Comparison of ENCODE assay signal across 9 mouse cellular contexts in genomic region chr6:8935705-8936104, GRCm38 (mm10). TPM values are rescaled to one million over a fixed set of nuclear protein-coding genes. Genes with fewer than 3 reads are reported as not detected.
A peak's percentile ranks its signal among the peaks of the same experiment; 100 is the strongest.
DNase-seq lines count a peak whose midpoint lies in the region; ATAC-seq and TF ChIP-seq lines count a peak whose summit lies in the region.
"Had no signal": no experiment of that assay in that cellular context is flagged by ENCODE, and none has a peak within 500 bp of the region (broad histone marks: within the 10 kb centered on the region; RNA-seq: fewer than 3 reads in every experiment).

No protein-coding gene starts in this region.

- TF ChIP-seq CTCF in heart, adult 2 months (IDR thresholded peaks at IDR 0.05): peak; percentile 86
- peak; percentile 39 to 81 for TF ChIP-seq CTCF in CH12.LX (conservative IDR thresholded peaks at IDR 0.05 in 1 of 2, IDR thresholded peaks at IDR 0.05 in 1 of 2; ENCODE audit: low read depth in 2 of 2, low read length in 2 of 2)

- no peak overlapping the region for H3K9ac ChIP-seq in heart, adult 2 months (ENCODE audit: low read depth, low read length)
- H3K9ac ChIP-seq in CH12.LX (ENCODE audit: insufficient read depth, low read depth): no peak overlapping the region
- H3K9ac ChIP-seq in midbrain, embryonic 14.5 days (replicated peaks; ENCODE audit: low read length): no peak overlapping the region

- H3K36me3 ChIP-seq in heart, adult 2 months (ENCODE audit: control insufficient read depth, insufficient read depth, low read length): no peaks in the 10 kb centered on the region
- H3K36me3 ChIP-seq in CH12.LX (replicated peaks in 1 of 2; ENCODE audit: control insufficient read depth in 1 of 2, insufficient read depth in 1 of 2, low read length in 1 of 2): no peaks in the 10 kb centered on the region
- H3K36me3 ChIP-seq in midbrain, embryonic 14.5 days (ENCODE audit: control insufficient read depth, insufficient read depth, low read length): no peaks in the 10 kb centered on the region

- intact Hi-C loops in heart, adult 2 months (cut with DNase I): loop anchor here (10.0 kb wide), 1 partner anchor 299 kb away; no protein-coding TSS in a partner anchor

- H3K9me3 ChIP-seq in CH12.LX (replicated peaks; ENCODE audit: low read length): no peaks in the 10 kb centered on the region
- no peaks in the 10 kb centered on the region for H3K9me3 ChIP-seq in midbrain, embryonic 14.5 days (ENCODE audit: control insufficient read depth, low read length)

- H3K4me2 ChIP-seq in CH12.LX (ENCODE audit: insufficient read depth, low read depth, poor library complexity, severe bottlenecking): peak overlapping the region; percentile 44; the same call in 1 of the 2 replicates
- peak overlapping the region; percentile 41 for H3K4me2 ChIP-seq in midbrain, embryonic 14.5 days (ENCODE audit: low read length)

- TF ChIP-seq RAD21 in CH12.LX (IDR thresholded peaks at IDR 0.05; ENCODE audit: low read depth, low read length): peak; percentile 94

- H3K4me3 ChIP-seq in heart, adult 2 months: no peak overlapping the region
- no peak overlapping the region for H3K4me3 ChIP-seq in CH12.LX (replicated peaks in 1 of 3; ENCODE audit: low read depth in 2 of 3, low read length in 2 of 3, poor library complexity in 1 of 3)
- no peak overlapping the region for H3K4me3 ChIP-seq in midbrain, embryonic 14.5 days (replicated peaks; ENCODE audit: low read depth, low read length)

- dilution Hi-C loops in CH12.LX (cut with MboI; ENCODE audit: extremely low pct_ligation_motif_present, extremely low pct_unique_long_range_greater_than_20kb, low sequenced_read_pairs): no loop called here

- no peaks in the 10 kb centered on the region for H3K79me2 ChIP-seq in heart, adult 2 months (replicated peaks; ENCODE audit: control insufficient read depth, insufficient read depth, low read length)
- no peaks in the 10 kb centered on the region for H3K79me2 ChIP-seq in CH12.LX (replicated peaks; ENCODE audit: control insufficient read depth, extremely low read depth, insufficient read depth, poor library complexity, severe bottlenecking)

- ATAC-seq in midbrain, embryonic 14.5 days (ENCODE audit: low FRiP score, low TSS enrichment): peak; percentile 78; the same call in 1 of the 2 replicates

- TF ChIP-seq EP300 in heart, adult 2 months (IDR thresholded peaks at IDR 0.05; ENCODE audit: insufficient read depth, low read depth, low read length): no peak
- TF ChIP-seq EP300 in CH12.LX (IDR thresholded peaks at IDR 0.05; ENCODE audit: low read length): no peak

- no peak for DNase-seq in heart, adult 2 months
- DNase-seq in heart, adult 11 months: no peak
- peak; percentile 81 for DNase-seq in CH12.LX (ENCODE audit: extremely low read depth)
- peak; percentile 77 for DNase-seq in cerebellum, adult 9-10 months
- peak; percentile 2 for DNase-seq in gonadal fat pad, adult 2 months (ENCODE audit: low read depth)
- DNase-seq in layer of hippocampus, postnatal 25 days (ENCODE audit: extremely low spot score in 1 of 2, low spot score in 1 of 2): peak; percentile 32 to 83
- peak; percentile 96 for DNase-seq in midbrain, embryonic 14.5 days
- DNase-seq in spleen, adult 12 weeks (ENCODE audit: low spot score): no peak

- H3K27ac ChIP-seq in heart, adult 2 months: no peak overlapping the region
- H3K27ac ChIP-seq in CH12.LX (ENCODE audit: insufficient read depth, low read depth): no peak overlapping the region
- no peak overlapping the region for H3K27ac ChIP-seq in midbrain, embryonic 14.5 days (replicated peaks; ENCODE audit: low read depth, low read length)

- in situ Hi-C loops in CH12.LX (cut with MboI; ENCODE audit: low pct_ligation_motif_present, low pct_unique_long_range_greater_than_20kb, low sequenced_read_pairs): loop anchor here (25.0 kb wide), 1 partner anchor 302 kb away; no protein-coding TSS in a partner anchor

- H3K27me3 ChIP-seq in heart, adult 2 months (ENCODE audit: control insufficient read depth, insufficient read depth, low read length): no peaks in the 10 kb centered on the region
- no peaks in the 10 kb centered on the region for H3K27me3 ChIP-seq in CH12.LX (replicated peaks)
- no peaks in the 10 kb centered on the region for H3K27me3 ChIP-seq in midbrain, embryonic 14.5 days (ENCODE audit: control insufficient read depth, insufficient read depth, low read length)

- TF ChIP-seq POLR2A in heart, adult 2 months (IDR thresholded peaks at IDR 0.05; ENCODE audit: insufficient read depth, low read depth, low read length): no peak
- no peak for TF ChIP-seq POLR2A in CH12.LX (IDR thresholded peaks at IDR 0.05; ENCODE audit: low read depth, low read length)

- H3K4me1 ChIP-seq in heart, adult 2 months (ENCODE audit: control insufficient read depth, insufficient read depth, low read length): no peaks in the 10 kb centered on the region
- peaks cover 0 to 2% of the 10 kb centered on the region in 2 experiments; a peak in 1 of 4 replicates for H3K4me1 ChIP-seq in CH12.LX (ENCODE audit: control insufficient read depth in 1 of 2, insufficient read depth in 2 of 2)
- H3K4me1 ChIP-seq in midbrain, embryonic 14.5 days (ENCODE audit: control insufficient read depth, insufficient read depth, low read length): no peaks in the 10 kb centered on the region

- WGBS in heart, adult 2 months: 15% methylated on average over 5 of the region's 5 CpGs
- 14% methylated on average over 5 of the region's 5 CpGs for WGBS in midbrain, embryonic 14.5 days

TF ChIP-seq in CH12.LX, 34 proteins besides CTCF, POLR2A, EP300 and RAD21:
- TF ChIP-seq SMC3 (IDR thresholded peaks at IDR 0.05; ENCODE audit: low read depth, low read length): peak; percentile 63
- TF ChIP-seq KAT2A (IDR thresholded peaks at IDR 0.05; ENCODE audit: insufficient replicate concordance, low read length): no peak
- 0 out of 2 replicates have a peak, but pooled peaks have one; percentile 21 for TF ChIP-seq ZC3H11A (IDR thresholded peaks at IDR 0.05; ENCODE audit: low read depth, low read length)
- 0 out of 2 replicates have a peak, but pooled peaks have one; percentile 39 for TF ChIP-seq JUN (IDR thresholded peaks at IDR 0.05; ENCODE audit: insufficient read depth, low read depth, low read length)
- TF ChIP-seq IRF4 (IDR thresholded peaks at IDR 0.05; ENCODE audit: low read depth, low read length): 0 out of 2 replicates have a peak, but pooled peaks have one; percentile 12
- TF ChIP-seq SIN3A (IDR thresholded peaks at IDR 0.05; ENCODE audit: low read length): no peak
- TF ChIP-seq JUND (conservative IDR thresholded peaks at IDR 0.05; ENCODE audit: low read depth, low read length): 0 out of 2 replicates have a peak, but pooled peaks have one; percentile 39

RNA-seq across cellular contexts. Expression of gene Nxph1, which starts 12.5 kb away (rescaled TPM):
- total RNA-seq in heart, adult 2 months (2021): not detected
- polyA plus RNA-seq in heart, adult 2 months (2012; rRNA removed): not detected in 2 replicates
- total RNA-seq in CH12.LX (2012; rRNA removed) (not detected in 2 replicates), CH12.LX (2014; rRNA removed) (not detected in 2 replicates)
- not detected in 2 replicates for polyA plus RNA-seq in CH12.LX (2012; ENCODE audit: insufficient read length, low read depth)
- polyA plus RNA-seq in gonadal fat pad, adult 2 months (2012; rRNA removed): 0.10 and 0.28 TPM in 2 replicates
- 10 to 100 TPM; 38.9 to 39.0 TPM for total RNA-seq in layer of hippocampus, postnatal 25 days (2021)
- polyA plus RNA-seq in midbrain, embryonic 14.5 days (2014; fragmentation: Nextera tagmentation; extraction: Ambion mirVana): 82.6 TPM in 2 replicates
- polyA plus RNA-seq: liver, embryonic 16.5 days had no signal

Comparison
In these comparisons a context has a peak if more than half of its experiments do, and no peak if none do; other contexts are left out.
1. DNase-seq: peak in CH12.LX (single experiment), cerebellum, adult 9-10 months (single experiment), gonadal fat pad, adult 2 months (single experiment), layer of hippocampus, postnatal 25 days (2 of 2) and midbrain, embryonic 14.5 days (single experiment); none in heart, adult 2 months (0 of 2), heart, adult 11 months (single experiment) and spleen, adult 12 weeks (single experiment).
2. RNA of gene Nxph1, which starts 12.5 kb away (polyA plus RNA-seq): 82.6 TPM in midbrain, embryonic 14.5 days; 0.10 to 0.28 TPM in gonadal fat pad, adult 2 months, not detected in heart, adult 2 months and not detected in CH12.LX; every median in the first group is over 10 times any median in the second.